Mouse (Mus musculus): Measurements from ENCODE around the gene Fbxo2. TPM values are rescaled to one million over a fixed set of nuclear protein-coding genes. Genes with fewer than 3 reads are reported as not detected.

Fbxo2 gene
- total and polyA plus RNA-seq, 3 experiments = 0.30 to 5.9 TPM; not detected in 1

DNA sequence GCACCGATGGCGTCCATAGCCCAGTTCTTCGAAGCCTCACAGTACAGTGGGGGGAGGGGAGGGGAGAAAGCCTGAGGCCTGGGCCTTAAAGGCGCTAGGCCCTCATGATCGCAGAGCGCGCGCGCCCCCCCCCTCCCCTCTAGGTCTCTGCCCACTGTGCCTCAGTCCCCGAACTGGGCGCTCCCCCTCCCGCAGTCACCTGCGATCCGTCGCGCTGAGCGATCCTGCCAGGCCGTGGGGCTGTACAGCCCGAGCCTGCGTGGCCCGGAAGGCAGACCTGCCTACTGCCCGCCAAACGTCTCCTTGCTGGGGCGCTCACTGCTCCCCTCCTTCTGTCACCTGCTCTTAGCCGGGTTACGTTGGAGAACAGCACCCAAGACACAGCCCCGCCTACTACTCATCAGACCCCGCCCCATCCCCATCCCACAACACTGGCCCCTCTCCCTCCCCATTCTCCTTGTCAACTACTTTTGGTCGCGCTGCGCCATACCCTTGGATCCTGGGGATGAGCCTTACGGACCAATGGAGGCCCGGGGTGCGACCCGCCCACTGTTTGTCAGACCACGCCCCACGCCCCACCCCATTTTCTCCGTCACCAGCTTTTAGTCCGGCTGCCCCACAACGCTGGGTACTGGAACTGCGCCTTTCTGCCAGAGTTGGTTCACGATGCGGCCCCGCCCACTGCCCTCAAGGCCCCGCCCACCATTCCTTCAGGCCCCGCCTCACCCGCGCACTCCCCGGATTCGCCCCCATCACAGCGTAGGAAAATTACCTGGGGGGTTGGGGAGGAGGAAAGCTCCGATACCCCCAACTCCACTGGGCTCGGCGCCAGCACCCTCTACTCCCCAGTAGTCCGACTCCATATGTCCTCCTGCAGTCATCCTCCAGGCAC is 631 bp upstream of the Fbxo2 start:
- Histone ChIP-seq H3K4me1 (ENCODE audit: control insufficient read depth in 1 of 2, insufficient read depth in 2 of 2) (peaks cover 5 to 14% of the 10 kb centered on the region in 2 experiments), H3K9ac (ENCODE audit: insufficient read depth, low read depth) (peak overlapping the region; percentile 79), H3K27me3 (replicated peaks) (peaks cover 55% of the 10 kb centered on the region), H3K4me2 (ENCODE audit: insufficient read depth, low read depth, poor library complexity, severe bottlenecking) (peak overlapping the region; percentile 90), H3K36me3 (replicated peaks in 1 of 2; ENCODE audit: control insufficient read depth in 1 of 2, insufficient read depth in 1 of 2, low read length in 1 of 2) (peaks cover 15% of the 10 kb centered on the region in 2 experiments), H3K9me3 (replicated peaks; ENCODE audit: low read length) (no peaks in the 10 kb centered on the region), H3K4me3 (replicated peaks in 1 of 3; ENCODE audit: low read depth in 2 of 3, low read length in 2 of 3, poor library complexity in 1 of 3) (peak overlapping the region; percentile 62 to 98 (median 80)), H3K27ac (ENCODE audit: insufficient read depth, low read depth) (0 out of 2 replicates have a peak overlapping the region, but pooled peaks have one; percentile 23), H3K79me2 (replicated peaks; ENCODE audit: control insufficient read depth, extremely low read depth, insufficient read depth, poor library complexity, severe bottlenecking) (no peaks in the 10 kb centered on the region; the same call in 1 of the 2 replicates)
- dilution Hi-C loops (cut with MboI; ENCODE audit: extremely low pct_ligation_motif_present, extremely low pct_unique_long_range_greater_than_20kb, low sequenced_read_pairs) (no loop called here), in situ Hi-C loops (cut with MboI; ENCODE audit: low pct_ligation_motif_present, low pct_unique_long_range_greater_than_20kb, low sequenced_read_pairs) (loop anchor here (10.0 to 25.0 kb wide), 2 partner anchors 205 to 453 kb away; partner anchors contain the start of gene Masp2)
- peak; percentile 89 for DNase-seq (ENCODE audit: extremely low read depth)
- TF ChIP-seq MAX (IDR thresholded peaks at IDR 0.05; ENCODE audit: low read length) (no peak; the same call in 1 of the 2 replicates), IRF4 (IDR thresholded peaks at IDR 0.05; ENCODE audit: low read depth, low read length) (no peak), TBP (conservative IDR thresholded peaks at IDR 0.05; ENCODE audit: low read depth, low read length) (no peak), UBTF (IDR thresholded peaks at IDR 0.05; ENCODE audit: low read depth, low read length) (no peak), TCF12 (IDR thresholded peaks at IDR 0.05; ENCODE audit: low read depth, low read length) (no peak; the same call in 1 of the 2 replicates), PAX5 (IDR thresholded peaks at IDR 0.05; ENCODE audit: low read length) (no peak), ZNF384 (IDR thresholded peaks at IDR 0.05; ENCODE audit: low read depth, low read length) (no peak), ZC3H11A (IDR thresholded peaks at IDR 0.05; ENCODE audit: low read depth, low read length) (no peak), HCFC1 (IDR thresholded peaks at IDR 0.05; ENCODE audit: low read depth, low read length) (0 out of 2 replicates have a peak, but pooled peaks have one; percentile 6), MYC (IDR thresholded peaks at IDR 0.05; ENCODE audit: low read depth, low read length) (no peak), SMC3 (IDR thresholded peaks at IDR 0.05; ENCODE audit: low read depth, low read length) (no peak), ZKSCAN1 (IDR thresholded peaks at IDR 0.05; ENCODE audit: borderline replicate concordance, low read depth, low read length) (no peak), ZMIZ1 (IDR thresholded peaks at IDR 0.05; ENCODE audit: low read depth, low read length) (0 out of 2 replicates have a peak, but pooled peaks have one; percentile 24), NRF1 (IDR thresholded peaks at IDR 0.05; ENCODE audit: low read depth, low read length) (peak; percentile 48; the same call in 1 of the 2 replicates), EP300 (IDR thresholded peaks at IDR 0.05; ENCODE audit: low read length) (no peak), ETS1 (conservative IDR thresholded peaks at IDR 0.05; ENCODE audit: low read depth, low read length) (no peak), POLR2AphosphoS2 (IDR thresholded peaks at IDR 0.05; ENCODE audit: low read depth, low read length) (no peak), RCOR1 (conservative IDR thresholded peaks at IDR 0.05; ENCODE audit: low read depth, low read length) (no peak; the same call in 1 of the 2 replicates), KAT2A (IDR thresholded peaks at IDR 0.05; ENCODE audit: insufficient replicate concordance, low read length) (no peak), RAD21 (IDR thresholded peaks at IDR 0.05; ENCODE audit: low read depth, low read length) (no peak), MEF2A (IDR thresholded peaks at IDR 0.05; ENCODE audit: borderline replicate concordance, low read depth, low read length) (no peak), BHLHE40 (IDR thresholded peaks at IDR 0.05; ENCODE audit: low read depth, low read length) (no peak), GABPA (IDR thresholded peaks at IDR 0.05; ENCODE audit: insufficient replicate concordance, low read depth, low read length) (no peak), USF1 (IDR thresholded peaks at IDR 0.05; ENCODE audit: low read depth, low read length) (no peak), POLR2A (IDR thresholded peaks at IDR 0.05; ENCODE audit: low read depth, low read length) (0 out of 2 replicates have a peak, but pooled peaks have one; percentile 12), JUND (conservative IDR thresholded peaks at IDR 0.05; ENCODE audit: low read depth, low read length) (no peak), CTCF (conservative IDR thresholded peaks at IDR 0.05 in 1 of 2, IDR thresholded peaks at IDR 0.05 in 1 of 2; ENCODE audit: low read depth in 2 of 2, low read length in 2 of 2) (peak in 1 of 2 experiments; percentile 27; a peak in 2 of 4 replicates), USF2 (conservative IDR thresholded peaks at IDR 0.05; ENCODE audit: low read depth, low read length) (no peak), NELFE (IDR thresholded peaks at IDR 0.05; ENCODE audit: low read depth, low read length) (0 out of 2 replicates have a peak, but pooled peaks have one; percentile 11), MAFK (IDR thresholded peaks at IDR 0.05; ENCODE audit: insufficient replicate concordance, low read length) (no peak), SIN3A (IDR thresholded peaks at IDR 0.05; ENCODE audit: low read length) (peak; percentile 6; the same call in 1 of the 2 replicates), MAZ (IDR thresholded peaks at IDR 0.05; ENCODE audit: low read depth, low read length) (peak; percentile 87), MXI1 (IDR thresholded peaks at IDR 0.05; ENCODE audit: low read depth, low read length) (peak; percentile 62; the same call in 1 of the 2 replicates), CHD1 (IDR thresholded peaks at IDR 0.05; ENCODE audit: low read depth, low read length) (no peak), CHD2 (IDR thresholded peaks at IDR 0.05; ENCODE audit: low read length) (peak; percentile 53), JUN (IDR thresholded peaks at IDR 0.05; ENCODE audit: insufficient read depth, low read depth, low read length) (no peak), E2F4 (IDR thresholded peaks at IDR 0.05; ENCODE audit: insufficient replicate concordance, low read depth, low read length) (no peak)
